Mouse (Mus musculus) E14TG2a.4 (cell line): ENCODE data around the gene Fra10ac1.

ENCODE experiments used
- H3K27me3 ChIP-seq: 2 replicates; pipeline ENCODE4 v1.6.1; 2014; ENCODE audit warnings: low read length, control low read depth; ENCODE audit not compliant: insufficient read depth
- H3K36me3 ChIP-seq: 2 replicates; pipeline ENCODE4 v1.6.1; 2014; ENCODE audit warnings: low read length, control low read depth; ENCODE audit not compliant: insufficient read depth
- H3K4me1 ChIP-seq: replicated peaks from 2 replicates; pipeline ENCODE4 v1.6.1; 2014; ENCODE audit warnings: low read depth, low read length, control low read depth
- H3K4me3 ChIP-seq: replicated peaks from 2 replicates; pipeline ENCODE4 v1.5.1; 2014; ENCODE audit warnings: mild to moderate bottlenecking, low read length
- H3K9me3 ChIP-seq: 2 replicates; pipeline ENCODE4 v1.6.1; 2014; ENCODE audit warnings: low read length, control low read depth
- CTCF ChIP-seq: conservative IDR thresholded peaks from 2 replicates; pipeline ENCODE4 v1.5.1; 2014; ENCODE audit warnings: low read length
- NANOG ChIP-seq: IDR thresholded peaks from 2 replicates; pipeline ENCODE4 v1.6.1; 2014; ENCODE audit warnings: borderline replicate concordance, low read length, mixed read lengths
- POU5F1 ChIP-seq: IDR thresholded peaks from 2 replicates; pipeline ENCODE4 v1.6.1; 2014; ENCODE audit warnings: low read length, borderline replicate concordance

Gene Fra10ac1

GRCm38 (mm10) chr19:38223905-38224684, at the start of gene Fra10ac1:
Fra10ac1 (minus strand) TSS chr19:38224156.
- TF ChIP-seq POU5F1 (no peak), CTCF (no peak), NANOG (no peak)
- no peaks in the 10 kb centered on the region for H3K27me3 ChIP-seq
- H3K36me3 ChIP-seq = peaks cover 20% of the 10 kb centered on the region
- peak within 1 kb of the TSS; percentile 94 for H3K4me3 ChIP-seq
- peaks cover 11% of the 10 kb centered on the region for H3K4me1 ChIP-seq
- peaks cover under 1% of the 10 kb centered on the region; the same call in 1 of the 2 replicates for H3K9me3 ChIP-seq

- TF ChIP-seq POU5F1 = no peak
- no peak for TF ChIP-seq CTCF
- no peak for TF ChIP-seq NANOG
- no peaks in the 10 kb centered on the region for H3K27me3 ChIP-seq
- no peaks in the 10 kb centered on the region for H3K9me3 ChIP-seq
These were observed 47.1 kb upstream of the Fra10ac1 start for GRCm38 (mm10) chr19:38271071-38271470.

GRCm38 (mm10) chr19:38267469-38267868, 43.5 kb upstream of the Fra10ac1 start:
- peaks cover 21% of the 10 kb centered on the region for H3K4me1 ChIP-seq
- no peak overlapping the region for H3K4me3 ChIP-seq
- H3K36me3 ChIP-seq = no peaks in the 10 kb centered on the region
- TF ChIP-seq CTCF = no peak
- no peak for TF ChIP-seq POU5F1
- no peak for TF ChIP-seq NANOG
- no peaks in the 10 kb centered on the region for H3K9me3 ChIP-seq
- H3K27me3 ChIP-seq = peaks cover 13% of the 10 kb centered on the region; the same call in 1 of the 2 replicates

More at GRCm38 (mm10) chr19:38271071-38271470, 47.1 kb upstream of the Fra10ac1 start:
- Histone ChIP-seq H3K36me3 (no peaks in the 10 kb centered on the region), H3K4me3 (no peak overlapping the region), H3K4me1 (peaks cover 15% of the 10 kb centered on the region)

- no peaks in the 10 kb centered on the region for H3K9me3 ChIP-seq
- no peak overlapping the region for H3K4me3 ChIP-seq
- TF ChIP-seq POU5F1 (no peak), NANOG (no peak), CTCF (no peak)
- no peaks in the 10 kb centered on the region for H3K36me3 ChIP-seq
- H3K4me1 ChIP-seq = peaks cover 21% of the 10 kb centered on the region
- peaks cover 16% of the 10 kb centered on the region; the same call in 1 of the 2 replicates for H3K27me3 ChIP-seq
These were observed 41.8 kb upstream of the Fra10ac1 start for GRCm38 (mm10) chr19:38265767-38266166.

GRCm38 (mm10) chr19:38264505-38265500, 40.8 kb upstream of the Fra10ac1 start, which contains the start of gene Lgi1:
Lgi1 (plus strand) TSS chr19:38264536.
- Histone ChIP-seq H3K4me1 (peaks cover 26% of the 10 kb centered on the region), H3K27me3 (peaks cover 16% of the 10 kb centered on the region; the same call in 1 of the 2 replicates), H3K36me3 (no peaks in the 10 kb centered on the region), H3K4me3 (no peak within 1 kb of the TSS), H3K9me3 (no peaks in the 10 kb centered on the region)
- TF ChIP-seq CTCF = no peak
- TF ChIP-seq POU5F1 = no peak
- no peak for TF ChIP-seq NANOG

GRCm38 (mm10) chr19:38263829-38264504, 40.0 kb upstream of the Fra10ac1 start:
- H3K36me3 ChIP-seq = no peaks in the 10 kb centered on the region
- no peak overlapping the region for H3K4me3 ChIP-seq
- H3K4me1 ChIP-seq = peaks cover 33% of the 10 kb centered on the region
- no peaks in the 10 kb centered on the region for H3K9me3 ChIP-seq
- peaks cover 16% of the 10 kb centered on the region; the same call in 1 of the 2 replicates for H3K27me3 ChIP-seq
- no peak for TF ChIP-seq POU5F1
- 0 out of 2 replicates have a peak, but pooled peaks have one; percentile 6 for TF ChIP-seq CTCF

- no peaks in the 10 kb centered on the region for H3K36me3 ChIP-seq
These were observed 37.4 kb upstream of the Fra10ac1 start for GRCm38 (mm10) chr19:38261351-38261750.

GRCm38 (mm10) chr19:38260346-38260745, 36.4 kb upstream of the Fra10ac1 start:
- H3K36me3 ChIP-seq = no peaks in the 10 kb centered on the region
- TF ChIP-seq NANOG = no peak
- TF ChIP-seq CTCF = no peak
- no peak for TF ChIP-seq POU5F1
- H3K4me3 ChIP-seq = no peak overlapping the region
- H3K27me3 ChIP-seq = peaks cover 16% of the 10 kb centered on the region; the same call in 1 of the 2 replicates
- H3K4me1 ChIP-seq = peaks cover 39% of the 10 kb centered on the region
- no peaks in the 10 kb centered on the region for H3K9me3 ChIP-seq

More at GRCm38 (mm10) chr19:38261351-38261750, 37.4 kb upstream of the Fra10ac1 start:
- Histone ChIP-seq H3K4me1 (peaks cover 35% of the 10 kb centered on the region), H3K4me3 (no peak overlapping the region), H3K9me3 (no peaks in the 10 kb centered on the region), H3K27me3 (peaks cover 16% of the 10 kb centered on the region; the same call in 1 of the 2 replicates)
- TF ChIP-seq CTCF (no peak), POU5F1 (no peak), NANOG (no peak)
